Mouse (Mus musculus) ES-E14 (cell line): ENCODE measurements at regions not wholly inside any gene's neighbourhood (a gene's known extent, or its start where the extent isn't known, plus 50 kb on each side); places are given as distances from the start of the nearest gene placed in this dataset.
A peak's percentile ranks its signal among the peaks of the same experiment; 100 is the strongest.

ENCODE experiments used
- DNase-seq: peaks from one replicate; pipeline ENCODE4 v3.0.0-alpha.2; 2013; ENCODE audit warnings: low read depth, low spot score
- H3K27ac ChIP-seq: 2 replicates; pipeline ENCODE4 v1.5.1; 2012; ENCODE audit warnings: low read depth, mild to moderate bottlenecking, low read length, moderate library complexity, mixed read lengths; ENCODE audit not compliant: poor library complexity, insufficient read depth, severe bottlenecking
- H3K36me3 ChIP-seq: 2 replicates; pipeline ENCODE4 v1.6.1; 2012; ENCODE audit warnings: mild to moderate bottlenecking, low read length, moderate library complexity, mixed read lengths; ENCODE audit not compliant: control insufficient read depth, poor library complexity, insufficient read depth, severe bottlenecking
- H3K4me1 ChIP-seq, 2 experiments: fragments of 150-350 bp in 1 of 2; sonication (generic) in 1 of 2; 2 replicates each; pipeline ENCODE4 v1.6.1; 2012; ENCODE audit warnings: low read length in 2 of 2, mild to moderate bottlenecking in 1 of 2, mixed read lengths in 1 of 2; ENCODE audit not compliant: control insufficient read depth in 2 of 2, insufficient read depth in 2 of 2, poor library complexity in 1 of 2
- H3K4me3 ChIP-seq, 2 experiments: fragments of 150-350 bp in 1 of 2; sonication (generic) in 1 of 2; 2 replicates each; pipeline ENCODE4 v1.5.1; 2012; ENCODE audit warnings: low read length in 2 of 2, low read depth in 1 of 2, mild to moderate bottlenecking in 1 of 2, mixed read lengths in 1 of 2; ENCODE audit not compliant: insufficient read depth in 1 of 2, poor library complexity in 1 of 2, severe bottlenecking in 1 of 2
- H3K9ac ChIP-seq: 2 replicates; pipeline ENCODE4 v1.6.1; 2012; ENCODE audit warnings: low read depth, mild to moderate bottlenecking, low read length, mixed read lengths; ENCODE audit not compliant: poor library complexity, insufficient read depth, severe bottlenecking
- H3K9me3 ChIP-seq: fragments of 150-350 bp; sonication (generic); 2 replicates; pipeline ENCODE4 v1.6.1; 2012; ENCODE audit warnings: low read depth, mild to moderate bottlenecking, low read length; ENCODE audit not compliant: control insufficient read depth, insufficient read depth
- CHD2 ChIP-seq: IDR thresholded peaks from 2 replicates; pipeline ENCODE4 v1.6.1; 2014; ENCODE audit warnings: mild to moderate bottlenecking, low read depth, low read length, inconsistent platforms
- HCFC1 ChIP-seq: IDR thresholded peaks from 2 replicates; pipeline ENCODE4 v1.6.1; 2012; ENCODE audit warnings: low read length, inconsistent platforms, borderline replicate concordance; ENCODE audit not compliant: insufficient read depth
- MAFK ChIP-seq: IDR thresholded peaks from 2 replicates; pipeline ENCODE4 v1.6.1; 2014; ENCODE audit warnings: mild to moderate bottlenecking, low read depth, low read length, inconsistent platforms; ENCODE audit not compliant: insufficient read depth
- ZC3H11A ChIP-seq: IDR thresholded peaks from 2 replicates; pipeline ENCODE4 v1.6.1; 2012; ENCODE audit warnings: low read depth, mild to moderate bottlenecking, inconsistent platforms, low read length, borderline replicate concordance
- ZNF384 ChIP-seq: IDR thresholded peaks from 2 replicates; pipeline ENCODE4 v1.6.1; 2012; ENCODE audit warnings: low read depth, low read length, inconsistent platforms
- in situ Hi-C, 2 experiments: fragments of 600-800 bp; cut with MboI; formaldehyde crosslinking; loops; one replicate each; pipeline ENCODE4 v1.15.1; 2025; ENCODE audit warnings: low sequenced_read_pairs in 2 of 2, inconsistent platforms in 1 of 2; ENCODE audit not compliant: unreplicated experiment in 2 of 2

- no peak overlapping the region for H3K27ac ChIP-seq
- no peaks in the 10 kb centered on the region for H3K9me3 ChIP-seq
- H3K9ac ChIP-seq = no peak overlapping the region
- in situ Hi-C loops = no loop called here
- no peak for DNase-seq
- no peak overlapping the region for H3K4me3 ChIP-seq
- H3K36me3 ChIP-seq = no peaks in the 10 kb centered on the region
- 0 out of 4 replicates have a peak, but pooled peaks cover 0 to 3% of the 10 kb centered on the region in 2 experiments for H3K4me1 ChIP-seq
- no peak for TF ChIP-seq CHD2
- TF ChIP-seq MAFK = no peak
- no peak for TF ChIP-seq ZC3H11A
- no peak for TF ChIP-seq HCFC1
- TF ChIP-seq ZNF384 = no peak
Observed at GRCm38 (mm10) chr4:32085040-32085439, 121.1 kb downstream of the Map3k7 start.

DNA sequence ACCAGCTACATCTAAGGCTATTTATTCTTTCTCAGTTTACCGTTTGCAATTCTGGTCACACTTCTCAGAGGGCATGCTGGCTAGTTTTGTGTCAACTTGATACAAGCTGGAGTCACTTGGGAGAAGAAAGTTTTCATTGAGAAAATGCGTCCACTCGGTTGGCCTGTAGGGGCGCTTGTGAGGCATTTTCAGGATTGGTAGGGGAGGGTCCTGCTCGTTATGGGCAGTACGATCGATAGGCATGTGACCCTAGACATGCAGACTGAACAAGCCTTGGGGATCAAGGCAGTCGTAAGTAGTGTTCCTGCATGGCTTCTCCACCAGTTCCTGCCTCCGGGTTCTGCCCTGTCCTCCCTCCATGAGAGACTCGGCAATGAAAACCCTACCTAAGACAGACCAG is 127.2 kb downstream of the Map3k7 start:
- peak; percentile 29 for DNase-seq
- no peaks in the 10 kb centered on the region for H3K4me1 ChIP-seq
- H3K4me3 ChIP-seq = no peak overlapping the region
- no peak overlapping the region for H3K9ac ChIP-seq
- no peak overlapping the region for H3K27ac ChIP-seq
- no peaks in the 10 kb centered on the region for H3K36me3 ChIP-seq
- in situ Hi-C loops = no loop called here
- TF ChIP-seq HCFC1 = no peak
- TF ChIP-seq ZNF384 = no peak
- TF ChIP-seq MAFK = no peak
- no peak for TF ChIP-seq ZC3H11A
- no peak for TF ChIP-seq CHD2
- no peaks in the 10 kb centered on the region for H3K9me3 ChIP-seq

DNA sequence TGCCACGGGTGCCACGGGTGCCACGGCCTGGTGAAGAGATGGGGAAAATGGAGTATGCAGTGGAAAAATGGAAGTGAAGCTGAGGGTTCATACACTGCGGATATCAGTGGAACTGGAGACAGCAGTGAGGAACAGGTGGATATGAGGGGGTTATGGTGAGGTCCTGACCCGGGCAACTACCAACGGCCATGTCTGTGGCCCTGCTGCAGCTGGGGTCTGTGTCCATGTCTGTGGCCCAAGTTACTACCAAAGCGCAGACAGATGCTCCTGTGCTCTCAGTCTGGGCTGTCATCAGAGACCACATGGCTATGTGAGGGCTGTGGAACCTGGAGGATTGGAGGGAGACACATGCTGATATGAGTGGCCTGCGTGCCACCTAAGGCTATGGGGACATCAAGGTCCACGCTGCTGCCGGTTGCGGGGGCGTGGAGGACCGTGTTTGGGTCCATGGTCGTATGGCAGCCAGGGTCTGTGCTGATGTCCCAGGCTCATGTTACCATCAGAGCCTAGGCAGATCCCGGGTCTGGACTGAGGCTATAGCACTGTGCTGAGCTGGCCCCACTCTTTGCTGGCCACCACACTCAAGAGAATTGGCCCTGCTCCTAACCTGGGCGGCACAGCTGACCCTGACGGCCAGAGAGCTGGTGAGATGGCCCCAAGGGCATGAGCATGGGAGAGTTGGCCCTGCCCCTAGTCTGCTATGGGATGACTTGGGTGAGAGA is 128.6 kb downstream of the Map3k7 start:
- in situ Hi-C loops = no loop called here
- no peak for TF ChIP-seq ZC3H11A
- TF ChIP-seq MAFK = no peak
- no peak for TF ChIP-seq ZNF384

DNA sequence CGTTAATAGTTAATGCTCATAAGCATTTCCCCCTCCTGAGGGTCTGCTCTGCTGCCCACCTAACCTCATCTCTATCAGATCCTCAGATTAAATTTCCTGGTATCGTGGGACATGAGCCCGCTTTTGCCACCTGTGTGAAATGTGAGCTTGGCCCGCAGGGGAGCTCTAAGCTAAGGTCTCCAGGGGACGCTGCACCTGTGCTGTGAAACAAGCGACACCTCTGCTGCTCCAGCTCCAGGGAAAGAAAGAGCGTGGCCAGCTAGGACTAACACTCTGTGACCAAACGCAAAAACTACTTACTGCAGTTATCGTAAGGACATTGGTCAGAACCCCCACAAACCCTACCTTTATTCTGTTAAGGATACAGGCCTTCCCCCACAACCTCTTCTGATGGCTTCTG is 134.3 kb downstream of the Map3k7 start:
- no peak overlapping the region for H3K4me3 ChIP-seq
- H3K36me3 ChIP-seq = no peaks in the 10 kb centered on the region
- peaks cover 0 to 4% of the 10 kb centered on the region in 2 experiments; a peak in 1 of 4 replicates for H3K4me1 ChIP-seq
- no peak for DNase-seq
- no peak for TF ChIP-seq ZC3H11A
- no peak for TF ChIP-seq MAFK
- TF ChIP-seq CHD2 = no peak
- TF ChIP-seq ZNF384 = no peak
- no peak for TF ChIP-seq HCFC1
- H3K9ac ChIP-seq = no peak overlapping the region
- in situ Hi-C loops = no loop called here
- no peak overlapping the region for H3K27ac ChIP-seq
- no peaks in the 10 kb centered on the region for H3K9me3 ChIP-seq

More for the DNA sequence above, 128.6 kb downstream of the Map3k7 start:
- Histone ChIP-seq H3K9ac (no peak overlapping the region), H3K27ac (no peak overlapping the region), H3K4me3 (no peak overlapping the region), H3K4me1 (no peaks in the 10 kb centered on the region), H3K36me3 (no peaks in the 10 kb centered on the region), H3K9me3 (no peaks in the 10 kb centered on the region)
- DNase-seq = no peak

GRCm38 (mm10) chr4:32101002-32101401 is 137.1 kb downstream of the Map3k7 start:
- in situ Hi-C loops = no loop called here
- Histone ChIP-seq H3K27ac (no peak overlapping the region), H3K36me3 (no peaks in the 10 kb centered on the region), H3K4me1 (peaks cover 0 to 4% of the 10 kb centered on the region in 2 experiments; a peak in 1 of 4 replicates), H3K9me3 (no peaks in the 10 kb centered on the region), H3K9ac (no peak overlapping the region), H3K4me3 (no peak overlapping the region)
- TF ChIP-seq ZNF384 (no peak), HCFC1 (no peak), MAFK (no peak), ZC3H11A (no peak), CHD2 (no peak)
- DNase-seq = no peak
